Mouse (Mus musculus): ENCODE measurements around the gene Clcn2. TPM values are rescaled to one million over a fixed set of nuclear protein-coding genes. Genes with fewer than 3 reads are reported as not detected.
A peak's percentile ranks its signal among the peaks of the same experiment; 100 is the strongest.

Clcn2 gene
- total and polyA plus RNA-seq, 3 experiments = 5.4 to 9.4 TPM; not detected in 1

DNA sequence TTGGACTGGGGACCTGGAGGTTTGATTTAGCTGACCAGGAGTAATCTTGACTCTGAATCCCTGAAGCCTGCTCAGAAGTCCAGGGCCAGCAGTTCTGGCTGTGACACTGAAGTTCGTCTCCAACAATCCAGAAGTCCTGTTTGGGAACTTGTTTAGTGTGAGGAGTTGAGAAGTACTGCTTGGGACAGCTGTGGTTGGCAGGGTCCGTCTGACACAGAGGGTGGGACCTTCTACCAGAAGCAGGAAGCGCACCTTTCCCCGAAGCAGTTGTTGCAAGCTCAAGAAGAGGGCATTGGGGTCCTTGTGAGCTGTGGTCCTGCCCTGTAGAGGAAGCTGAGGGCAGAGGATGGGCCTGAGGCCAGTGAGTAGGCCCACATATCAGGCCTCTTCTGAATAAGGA, 8.2 kb upstream of the Clcn2 start:
- Histone ChIP-seq H3K79me2 (ENCODE audit: control insufficient read depth, insufficient read depth, low read length, poor library complexity) (no peaks in the 10 kb centered on the region), H3K4me3 (ENCODE audit: control insufficient read depth in 1 of 2, insufficient read depth in 1 of 2, low read depth in 2 of 2, low read length in 2 of 2) (no peak overlapping the region), H3K4me1 (ENCODE audit: control insufficient read depth in 1 of 2, insufficient read depth in 2 of 2, low read length in 2 of 2) (no peaks in the 10 kb centered on the region), H3K27me3 (ENCODE audit: control insufficient read depth in 1 of 2, insufficient read depth in 2 of 2, low read length in 2 of 2) (no peaks in the 10 kb centered on the region; a peak in 1 of 4 replicates), H3K27ac (ENCODE audit: control insufficient read depth, low read depth, low read length) (no peak overlapping the region), H3K9ac (ENCODE audit: control insufficient read depth, low read depth, low read length, poor library complexity, severe bottlenecking) (no peak overlapping the region), H3K36me3 (ENCODE audit: control insufficient read depth in 1 of 2, insufficient read depth in 2 of 2, low read length in 2 of 2) (no peaks in the 10 kb centered on the region; a peak in 1 of 4 replicates), H3K9me3 (replicated peaks; ENCODE audit: insufficient read depth, low read length) (no peaks in the 10 kb centered on the region)
- TF ChIP-seq ETS1 (IDR thresholded peaks at IDR 0.05; ENCODE audit: low read depth, low read length) (no peak), USF2 (IDR thresholded peaks at IDR 0.05; ENCODE audit: borderline replicate concordance in 1 of 2, insufficient read depth in 1 of 2, low read depth in 1 of 2, low read length in 2 of 2) (no peak), CHD2 (IDR thresholded peaks at IDR 0.05; ENCODE audit: low read length) (no peak), TBP (IDR thresholded peaks at IDR 0.05; ENCODE audit: low read depth, low read length) (no peak), MAX (IDR thresholded peaks at IDR 0.05; ENCODE audit: low read length) (no peak), MYB (IDR thresholded peaks at IDR 0.05; ENCODE audit: low read depth, low read length) (no peak)
- DNase-seq (ENCODE audit: low read depth, low spot score) = no peak

DNA sequence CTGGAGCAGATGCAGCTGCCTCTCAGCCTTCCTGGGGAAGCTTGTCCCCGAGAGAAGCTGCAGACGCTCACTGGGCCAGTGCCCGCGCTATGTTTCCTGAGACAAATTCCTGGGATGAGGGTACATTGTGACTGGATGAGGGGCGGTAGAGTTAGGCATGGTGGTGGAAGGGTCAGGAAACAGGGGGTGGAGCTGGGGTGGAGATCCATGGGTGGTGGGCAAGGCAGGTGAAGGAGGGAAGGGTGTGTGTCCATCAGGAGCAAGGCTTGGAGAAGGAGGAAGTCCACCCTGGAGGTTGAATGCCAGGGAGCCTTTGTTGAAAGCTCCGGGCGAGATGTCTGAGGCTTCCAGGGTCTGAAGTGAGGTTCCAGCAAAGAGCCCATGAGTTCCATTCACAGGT, 7.8 kb upstream of the Clcn2 start:
- DNase-seq (ENCODE audit: low read depth, low spot score) = no peak

DNA sequence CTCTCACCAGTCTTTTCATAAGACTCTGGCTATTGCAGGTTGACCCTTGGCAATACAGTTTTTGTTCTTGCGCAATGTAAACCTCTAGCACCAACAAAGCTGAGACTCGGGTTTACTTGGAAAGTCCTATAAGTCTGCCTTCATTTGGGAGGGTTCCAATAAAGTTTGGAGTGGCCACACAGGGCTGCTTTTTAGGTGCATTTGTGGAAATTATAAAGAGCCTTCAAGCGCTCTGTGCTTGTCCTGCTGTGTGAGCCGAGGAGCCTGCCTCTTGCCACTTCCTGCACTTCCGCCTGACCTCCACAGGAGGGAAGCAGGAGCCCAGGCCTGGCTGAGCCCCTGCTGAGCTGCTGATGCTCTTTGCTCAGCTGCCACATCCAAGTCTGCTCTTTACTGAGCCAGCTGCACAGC, 6.8 kb upstream of the Clcn2 start:
- Histone ChIP-seq H3K4me1 (ENCODE audit: control insufficient read depth in 1 of 2, insufficient read depth in 2 of 2, low read length in 2 of 2) (no peaks in the 10 kb centered on the region), H3K27me3 (ENCODE audit: control insufficient read depth in 1 of 2, insufficient read depth in 2 of 2, low read length in 2 of 2) (no peaks in the 10 kb centered on the region), H3K4me3 (ENCODE audit: control insufficient read depth in 1 of 2, insufficient read depth in 1 of 2, low read depth in 2 of 2, low read length in 2 of 2) (no peak overlapping the region), H3K9me3 (replicated peaks; ENCODE audit: insufficient read depth, low read length) (no peaks in the 10 kb centered on the region), H3K36me3 (ENCODE audit: control insufficient read depth in 1 of 2, insufficient read depth in 2 of 2, low read length in 2 of 2) (no peaks in the 10 kb centered on the region; a peak in 1 of 4 replicates), H3K9ac (ENCODE audit: control insufficient read depth, low read depth, low read length, poor library complexity, severe bottlenecking) (no peak overlapping the region), H3K79me2 (ENCODE audit: control insufficient read depth, insufficient read depth, low read length, poor library complexity) (no peaks in the 10 kb centered on the region), H3K27ac (ENCODE audit: control insufficient read depth, low read depth, low read length) (no peak overlapping the region)
- DNase-seq (ENCODE audit: low read depth, low spot score) = peak; percentile 50
- peak; percentile 55 for TF ChIP-seq RAD21 (IDR thresholded peaks at IDR 0.05; ENCODE audit: low read depth, low read length)
- TF ChIP-seq POLR2A (IDR thresholded peaks at IDR 0.05; ENCODE audit: control insufficient read depth in 1 of 2, insufficient read depth in 1 of 2, low read depth in 1 of 2, low read length in 2 of 2, poor library complexity in 1 of 2) = no peak
- no peak for TF ChIP-seq UBTF (IDR thresholded peaks at IDR 0.05; ENCODE audit: borderline replicate concordance, insufficient read depth, low read depth, low read length)
- no peak for TF ChIP-seq TAL1 (IDR thresholded peaks at IDR 0.05; ENCODE audit: low read length)
- TF ChIP-seq MAZ (IDR thresholded peaks at IDR 0.05; ENCODE audit: low read depth, low read length) = no peak
- no peak for TF ChIP-seq GATA1 (IDR thresholded peaks at IDR 0.05; ENCODE audit: low read depth, low read length)
- no peak for TF ChIP-seq ZKSCAN1 (IDR thresholded peaks at IDR 0.05; ENCODE audit: low read depth, low read length)
- no peak for TF ChIP-seq MAX (IDR thresholded peaks at IDR 0.05; ENCODE audit: low read length)
- no peak for TF ChIP-seq SIN3A (IDR thresholded peaks at IDR 0.05; ENCODE audit: low read length)
- no peak for TF ChIP-seq USF1 (IDR thresholded peaks at IDR 0.05; ENCODE audit: low read depth, low read length)
- no peak for TF ChIP-seq POLR2AphosphoS2 (IDR thresholded peaks at IDR 0.05; ENCODE audit: low read length)
- TF ChIP-seq RCOR1 (IDR thresholded peaks at IDR 0.05; ENCODE audit: low read depth, low read length) = no peak
- no peak for TF ChIP-seq JUND (IDR thresholded peaks at IDR 0.05; ENCODE audit: low read depth, low read length)
- TF ChIP-seq TCF12 (IDR thresholded peaks at IDR 0.05; ENCODE audit: low read depth, low read length) = no peak
- TF ChIP-seq GABPA (IDR thresholded peaks at IDR 0.05; ENCODE audit: low read depth, low read length) = no peak
- no peak for TF ChIP-seq ETS1 (IDR thresholded peaks at IDR 0.05; ENCODE audit: low read depth, low read length)
- no peak for TF ChIP-seq ZC3H11A (IDR thresholded peaks at IDR 0.05; ENCODE audit: low read depth, low read length)
- TF ChIP-seq E2F4 (IDR thresholded peaks at IDR 0.05; ENCODE audit: borderline replicate concordance, low read depth, low read length) = no peak
- TF ChIP-seq SMC3 (IDR thresholded peaks at IDR 0.05; ENCODE audit: low read depth, low read length) = peak; percentile 55
- no peak for TF ChIP-seq CHD1 (IDR thresholded peaks at IDR 0.05; ENCODE audit: low read depth, low read length)
- no peak for TF ChIP-seq POLR2AphosphoS5 (IDR thresholded peaks at IDR 0.05; ENCODE audit: borderline replicate concordance, low read depth, low read length)
- TF ChIP-seq BHLHE40 (IDR thresholded peaks at IDR 0.05; ENCODE audit: borderline replicate concordance, low read depth, low read length) = no peak
- no peak for TF ChIP-seq KAT2A (conservative IDR thresholded peaks at IDR 0.05; ENCODE audit: low read depth, low read length)
- TF ChIP-seq TBP (IDR thresholded peaks at IDR 0.05; ENCODE audit: low read depth, low read length) = no peak

More for the DNA sequence above, 7.8 kb upstream of the Clcn2 start:
- no peaks in the 10 kb centered on the region for H3K79me2 ChIP-seq (ENCODE audit: control insufficient read depth, insufficient read depth, low read length, poor library complexity)
- no peak overlapping the region for H3K4me3 ChIP-seq (ENCODE audit: control insufficient read depth in 1 of 2, insufficient read depth in 1 of 2, low read depth in 2 of 2, low read length in 2 of 2)
- H3K9me3 ChIP-seq (replicated peaks; ENCODE audit: insufficient read depth, low read length) = no peaks in the 10 kb centered on the region
- no peaks in the 10 kb centered on the region; a peak in 1 of 4 replicates for H3K27me3 ChIP-seq (ENCODE audit: control insufficient read depth in 1 of 2, insufficient read depth in 2 of 2, low read length in 2 of 2)
- H3K27ac ChIP-seq (ENCODE audit: control insufficient read depth, low read depth, low read length) = no peak overlapping the region
- H3K36me3 ChIP-seq (ENCODE audit: control insufficient read depth in 1 of 2, insufficient read depth in 2 of 2, low read length in 2 of 2) = no peaks in the 10 kb centered on the region; a peak in 1 of 4 replicates
- no peaks in the 10 kb centered on the region for H3K4me1 ChIP-seq (ENCODE audit: control insufficient read depth in 1 of 2, insufficient read depth in 2 of 2, low read length in 2 of 2)
- no peak overlapping the region for H3K9ac ChIP-seq (ENCODE audit: control insufficient read depth, low read depth, low read length, poor library complexity, severe bottlenecking)
- no peak for TF ChIP-seq MYC (IDR thresholded peaks at IDR 0.05; ENCODE audit: low read depth, low read length)
- no peak for TF ChIP-seq SMC3 (IDR thresholded peaks at IDR 0.05; ENCODE audit: low read depth, low read length)

Measured in MEL (cell line).